Mouse (Mus musculus) liver, embryonic 13.5 days (tissue): ENCODE data around the gene Btbd18. TPM values are rescaled to one million over a fixed set of nuclear protein-coding genes. Genes with fewer than 3 reads are reported as not detected.

ENCODE experiments used
- ATAC-seq: fragments of 200-750 bp; cut with Nextera tagmentation; 2 replicates; pipeline ENCODE4 v1.8.0; 2017; ENCODE audit warnings: low read depth, mild to moderate bottlenecking, moderate number of reproducible peaks, moderate library complexity
- DNase-seq: peaks from one replicate; pipeline ENCODE4 v3.0.0; 2022
- H3K27ac ChIP-seq: fragments of 300-500 bp; sonication (generic); 2 replicates; pipeline ENCODE4 v1.5.1; 2015; ENCODE audit warnings: moderate library complexity, mild to moderate bottlenecking, inconsistent platforms
- H3K27me3 ChIP-seq: fragments of 300-500 bp; sonication (generic); 2 replicates; pipeline ENCODE4 v1.6.1; 2015; ENCODE audit warnings: mild to moderate bottlenecking, inconsistent platforms
- H3K36me3 ChIP-seq: fragments of 300-500 bp; sonication (generic); 2 replicates; pipeline ENCODE4 v1.6.1; 2015; ENCODE audit warnings: mild to moderate bottlenecking, inconsistent platforms
- H3K4me1 ChIP-seq: fragments of 300-500 bp; sonication (generic); replicated peaks from 2 replicates; pipeline ENCODE4 v1.6.1; 2015; ENCODE audit warnings: inconsistent platforms
- H3K4me2 ChIP-seq: fragments of 300-500 bp; sonication (generic); 2 replicates; pipeline ENCODE4 v1.6.1; 2015; ENCODE audit warnings: inconsistent platforms, mild to moderate bottlenecking, moderate library complexity
- H3K4me3 ChIP-seq: fragments of 300-500 bp; sonication (generic); replicated peaks from 2 replicates; pipeline ENCODE4 v1.5.1; 2015; ENCODE audit warnings: mild to moderate bottlenecking, inconsistent platforms
- H3K9ac ChIP-seq: fragments of 300-500 bp; sonication (generic); 2 replicates; pipeline ENCODE4 v1.6.1; 2015; ENCODE audit warnings: mild to moderate bottlenecking, inconsistent platforms
- H3K9me3 ChIP-seq: fragments of 300-500 bp; sonication (generic); replicated peaks from 2 replicates; pipeline ENCODE4 v1.6.1; 2016; ENCODE audit warnings: inconsistent platforms
- WGBS: fragments of 180-500 bp; shearing (Covaris S2); methylation state at CpG from one replicate; pipeline ENCODE4 v1.1.7; 2015; ENCODE audit not compliant: insufficient replicate concordance; 5-methylcytosine and 5-hydroxymethylcytosine counted together
- polyA plus RNA-seq: library from polyadenylated mRNA; unstranded; fragments of >200 nt; fragmentation: Nextera tagmentation; extraction: Ambion mirVana; gene quantifications from 2 replicates; pipeline ENCODE4 v1.2.1, GENCODE M21; 2015

Gene Btbd18
- polyA plus RNA-seq, 1 experiment from 2014 or later: 0.06 TPM

GRCm38 (mm10) chr2:84677968-84678880 is 19.3 kb downstream of the Btbd18 start, which contains the start of the genes Gm28635 and Med19:
Gene Gm28635, minus strand, starts transcription at chr2:84678041.
Gene Med19, plus strand, starts transcription at chr2:84678402.
- Histone ChIP-seq H3K36me3 (peaks cover 37% of the 10 kb centered on the region), H3K9ac (peak within 1 kb of the TSS; percentile 87), H3K27ac (peak within 1 kb of the TSS; percentile 84), H3K27me3 (no peaks in the 10 kb centered on the region), H3K9me3 (no peaks in the 10 kb centered on the region), H3K4me3 (peak within 1 kb of the TSS; percentile 83), H3K4me2 (peak within 1 kb of the TSS; percentile 76), H3K4me1 (peaks cover 45% of the 10 kb centered on the region)
- under 1% methylated on average over 44 of the region's 44 CpGs for WGBS
- ATAC-seq (peak; percentile 95), DNase-seq (peak; percentile 93)

GRCm38 (mm10) chr2:84679016-84679415 is 20.1 kb downstream of the Btbd18 start, which contains the start of gene Tmx2:
Gene Tmx2, minus strand, starts transcription at chr2:84679140.
- ATAC-seq (no peak), DNase-seq (no peak)
- WGBS: 9% methylated on average over 8 of the region's 8 CpGs
- H3K9ac ChIP-seq: peak within 1 kb of the TSS; percentile 87
- peak within 1 kb of the TSS; percentile 83 for H3K4me3 ChIP-seq
- H3K9me3 ChIP-seq: no peaks in the 10 kb centered on the region
- H3K27me3 ChIP-seq: no peaks in the 10 kb centered on the region
- H3K27ac ChIP-seq: peak within 1 kb of the TSS; percentile 84
- peaks cover 52% of the 10 kb centered on the region for H3K4me1 ChIP-seq
- H3K4me2 ChIP-seq: peak within 1 kb of the TSS; percentile 73
- peaks cover 33% of the 10 kb centered on the region for H3K36me3 ChIP-seq

DNA sequence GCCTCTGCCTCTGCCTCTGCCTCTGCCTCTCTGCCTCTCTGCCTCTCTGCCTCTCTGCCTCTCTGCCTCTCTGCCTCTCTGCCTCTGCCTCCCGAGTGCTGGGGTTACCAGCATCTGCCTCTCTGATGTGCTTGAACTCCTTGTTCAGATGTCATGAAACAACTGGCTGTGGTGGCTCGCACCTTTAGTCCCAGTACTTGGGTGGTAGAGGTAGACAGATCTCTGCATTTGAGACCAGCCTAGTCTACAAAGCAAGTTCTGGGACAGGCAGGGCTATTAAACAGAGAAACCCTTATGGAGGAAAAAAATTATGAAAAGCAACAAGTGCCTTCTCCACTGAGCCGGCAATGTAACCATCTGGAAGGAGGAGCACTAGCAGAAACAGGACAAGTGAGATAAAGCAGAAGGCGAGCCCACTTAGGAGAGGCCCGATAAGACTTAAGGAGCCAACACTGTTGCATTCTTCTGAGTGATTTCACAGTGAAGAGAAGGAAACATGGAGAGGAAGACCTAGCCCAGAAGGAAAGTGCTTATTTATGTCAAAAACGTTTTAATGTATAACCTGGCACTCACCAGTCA is 23.8 kb downstream of the Btbd18 start:
- Histone ChIP-seq H3K36me3 (peaks cover 50% of the 10 kb centered on the region), H3K27ac (peak overlapping the region; percentile 99), H3K4me3 (peak overlapping the region; percentile 45), H3K4me1 (peaks cover 41% of the 10 kb centered on the region), H3K9ac (peak overlapping the region; percentile 73), H3K27me3 (no peaks in the 10 kb centered on the region), H3K9me3 (no peaks in the 10 kb centered on the region), H3K4me2 (peak overlapping the region; percentile 69)
- DNase-seq (peak; percentile 68), ATAC-seq (peak; percentile 62)
- 19% methylated on average over 6 of the region's 6 CpGs for WGBS

DNA sequence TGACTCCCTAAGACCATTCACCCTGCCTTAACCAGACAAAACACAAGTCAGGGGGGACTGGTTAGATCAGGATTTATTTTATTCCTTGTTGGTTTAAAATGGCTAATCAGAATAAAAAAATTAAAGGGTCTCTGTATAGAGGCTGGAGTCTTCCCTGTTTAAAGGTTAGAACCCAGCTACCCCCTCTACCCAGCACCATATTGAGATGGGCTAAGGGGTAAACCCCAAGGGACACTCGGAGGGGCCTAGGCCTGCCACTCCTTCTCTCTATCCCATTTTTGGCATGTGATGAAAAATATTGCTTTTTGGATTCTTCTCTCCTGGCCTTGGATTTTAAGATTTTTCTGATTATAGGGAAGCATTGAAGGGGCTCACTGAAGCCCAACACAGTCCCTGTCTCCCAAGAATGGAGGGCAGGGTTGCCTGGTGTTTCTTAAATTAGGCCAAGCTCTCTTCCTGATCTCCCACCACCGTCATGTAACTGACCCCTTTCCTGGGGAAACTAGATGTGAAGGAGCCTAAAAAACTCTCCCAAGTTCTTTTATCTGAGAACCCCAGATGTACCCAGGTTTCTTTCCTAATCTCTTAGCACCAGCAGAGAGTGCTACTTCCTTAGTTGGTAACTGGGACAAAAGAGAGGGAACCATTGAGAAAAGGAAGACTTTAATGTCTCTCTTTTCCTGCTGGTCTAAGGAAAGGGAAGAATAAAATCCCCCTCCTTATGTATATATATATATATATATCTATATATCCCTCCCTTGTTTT is 29.4 kb downstream of the Btbd18 start:
- no peak overlapping the region for H3K9ac ChIP-seq
- no peaks in the 10 kb centered on the region for H3K27me3 ChIP-seq
- 0 out of 2 replicates have a peak overlapping the region, but pooled peaks have one; percentile 30 for H3K27ac ChIP-seq
- H3K9me3 ChIP-seq: no peaks in the 10 kb centered on the region
- H3K36me3 ChIP-seq: peaks cover 93% of the 10 kb centered on the region
- WGBS: 57% methylated on average over 2 of the region's 2 CpGs
- no peak overlapping the region for H3K4me3 ChIP-seq
- DNase-seq (no peak), ATAC-seq (peak; percentile 44)
- peaks cover 25% of the 10 kb centered on the region for H3K4me1 ChIP-seq
- H3K4me2 ChIP-seq: no peak overlapping the region

GRCm38 (mm10) chr2:84690050-84690449 is 31.2 kb downstream of the Btbd18 start:
- ATAC-seq: no peak

GRCm38 (mm10) chr2:84695007-84695695 is 36.3 kb downstream of the Btbd18 start:
- Histone ChIP-seq H3K4me2 (no peak overlapping the region), H3K9ac (no peak overlapping the region), H3K4me3 (no peak overlapping the region), H3K4me1 (no peaks in the 10 kb centered on the region), H3K9me3 (no peaks in the 10 kb centered on the region), H3K36me3 (peaks cover 84% of the 10 kb centered on the region), H3K27me3 (no peaks in the 10 kb centered on the region), H3K27ac (no peak overlapping the region)
- no peak for ATAC-seq
- no peak for DNase-seq
- WGBS: 86% methylated on average over 5 of the region's 5 CpGs

More at GRCm38 (mm10) chr2:84690050-84690449, 31.2 kb downstream of the Btbd18 start:
- no peaks in the 10 kb centered on the region for H3K9me3 ChIP-seq
- H3K27me3 ChIP-seq: no peaks in the 10 kb centered on the region
- DNase-seq: no peak
- H3K4me2 ChIP-seq: no peak overlapping the region
- H3K27ac ChIP-seq: no peak overlapping the region
- 86% methylated on average over 12 of the region's 12 CpGs for WGBS
- H3K36me3 ChIP-seq: peaks cover 94% of the 10 kb centered on the region
- no peak overlapping the region for H3K9ac ChIP-seq
- peaks cover 13% of the 10 kb centered on the region for H3K4me1 ChIP-seq
- no peak overlapping the region for H3K4me3 ChIP-seq

GRCm38 (mm10) chr2:84703497-84703896 is 44.6 kb downstream of the Btbd18 start:
- Histone ChIP-seq H3K27me3 (no peaks in the 10 kb centered on the region), H3K9ac (no peak overlapping the region), H3K27ac (no peak overlapping the region; the same call in 1 of the 2 replicates), H3K4me1 (peaks cover 39% of the 10 kb centered on the region), H3K36me3 (peaks cover 84% of the 10 kb centered on the region), H3K4me2 (no peak overlapping the region), H3K9me3 (no peaks in the 10 kb centered on the region), H3K4me3 (no peak overlapping the region)
- DNase-seq (no peak), ATAC-seq (peak; percentile 34)
- 56% methylated on average over 1 of the region's 1 CpGs for WGBS

DNA sequence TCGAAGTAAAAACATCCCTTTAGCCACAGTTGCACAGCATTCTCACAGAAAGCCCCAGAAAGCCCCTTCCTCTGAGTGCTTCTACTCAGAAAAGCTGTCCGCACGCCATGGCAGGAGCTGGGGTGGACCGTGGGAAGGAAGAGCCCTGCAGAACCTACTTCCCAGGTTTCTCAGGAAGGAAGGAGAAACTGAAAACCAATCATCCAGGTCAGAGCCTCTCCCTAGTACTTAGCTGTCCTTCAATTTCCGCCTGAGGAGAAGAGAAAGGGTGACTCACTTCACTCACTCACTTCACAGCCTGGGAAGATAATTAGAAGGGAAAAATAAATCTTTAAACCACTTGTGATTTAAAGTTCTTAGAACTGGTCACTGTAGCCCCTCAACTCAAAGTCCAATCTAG is 45.5 kb downstream of the Btbd18 start:
- ATAC-seq (no peak), DNase-seq (no peak)
- H3K9me3 ChIP-seq: no peaks in the 10 kb centered on the region
- WGBS: 65% methylated on average over 5 of the region's 5 CpGs
- H3K9ac ChIP-seq: no peak overlapping the region
- peaks cover 47% of the 10 kb centered on the region for H3K4me1 ChIP-seq
- no peak overlapping the region for H3K4me3 ChIP-seq
- no peak overlapping the region for H3K27ac ChIP-seq
- H3K36me3 ChIP-seq: peaks cover 84% of the 10 kb centered on the region
- H3K27me3 ChIP-seq: no peaks in the 10 kb centered on the region
- no peak overlapping the region for H3K4me2 ChIP-seq

DNA sequence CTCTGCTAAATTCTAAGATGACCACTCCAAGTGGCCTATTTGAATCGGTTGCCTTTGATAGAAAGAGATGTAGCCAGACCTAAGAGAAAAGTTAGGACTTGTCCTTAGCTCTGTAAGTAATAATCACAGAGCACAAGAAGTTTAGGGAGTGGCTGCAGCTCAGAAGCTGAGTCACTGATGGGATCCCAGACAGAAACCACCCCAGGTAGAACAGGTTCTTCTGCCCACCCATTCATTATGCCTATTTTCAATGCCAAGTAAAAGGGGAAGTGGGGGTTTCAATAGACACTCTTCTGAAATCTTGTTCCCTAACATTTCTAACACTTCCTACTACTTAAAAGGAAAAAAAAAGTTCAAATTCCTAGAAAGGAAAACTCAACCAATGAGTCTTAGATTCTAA is 46.4 kb downstream of the Btbd18 start:
- no peaks in the 10 kb centered on the region for H3K9me3 ChIP-seq
- WGBS: 73% methylated on average over 1 of the region's 1 CpGs
- no peak overlapping the region for H3K4me2 ChIP-seq
- DNase-seq: no peak
- H3K36me3 ChIP-seq: peaks cover 83% of the 10 kb centered on the region
- H3K9ac ChIP-seq: no peak overlapping the region
- ATAC-seq: 0 out of 2 replicates have a peak, but pooled peaks have one; percentile 47
- peaks cover 54% of the 10 kb centered on the region for H3K4me1 ChIP-seq
- no peaks in the 10 kb centered on the region for H3K27me3 ChIP-seq
- H3K27ac ChIP-seq: no peak overlapping the region
- H3K4me3 ChIP-seq: no peak overlapping the region

- peaks cover 66% of the 10 kb centered on the region for H3K4me1 ChIP-seq
- H3K4me3 ChIP-seq: no peak overlapping the region
- no peak overlapping the region; the same call in 1 of the 2 replicates for H3K27ac ChIP-seq
- WGBS: 85% methylated on average over 1 of the region's 1 CpGs
- no peaks in the 10 kb centered on the region for H3K27me3 ChIP-seq
- no peak for ATAC-seq
- no peak overlapping the region for H3K9ac ChIP-seq
- H3K9me3 ChIP-seq: no peaks in the 10 kb centered on the region
- no peak overlapping the region for H3K4me2 ChIP-seq
- DNase-seq: no peak
- H3K36me3 ChIP-seq: peaks cover 81% of the 10 kb centered on the region
Observed at GRCm38 (mm10) chr2:84707523-84707922, 48.6 kb downstream of the Btbd18 start.
